Mouse (Mus musculus) gastrocnemius, adult 8-10 months (tissue): Measurements from ENCODE around the gene Slc2a4. TPM values are rescaled to one million over a fixed set of nuclear protein-coding genes. Genes with fewer than 3 reads are reported as not detected.
A peak's percentile ranks its signal among the peaks of the same experiment; 100 is the strongest.
"Not testable (repeated sequence)": the region's sequence is repeated elsewhere in the genome, so short reads cannot be mapped to it uniquely, and the experiment has no call there.

ENCODE experiments used
- DNase-seq, 2 experiments: peaks; one replicate each; pipeline ENCODE4 v3.0.0; 2022; ENCODE audit warnings: low spot score in 2 of 2
- total RNA-seq, 4 experiments: library from RNA; stranded (reverse); gene quantifications; 2 replicates each; pipeline ENCODE4 v1.2.4; 2022

Slc2a4 gene
- total RNA-seq, 4 experiments from 2014 or later, result 397 to 490 (median 424) TPM

DNA sequence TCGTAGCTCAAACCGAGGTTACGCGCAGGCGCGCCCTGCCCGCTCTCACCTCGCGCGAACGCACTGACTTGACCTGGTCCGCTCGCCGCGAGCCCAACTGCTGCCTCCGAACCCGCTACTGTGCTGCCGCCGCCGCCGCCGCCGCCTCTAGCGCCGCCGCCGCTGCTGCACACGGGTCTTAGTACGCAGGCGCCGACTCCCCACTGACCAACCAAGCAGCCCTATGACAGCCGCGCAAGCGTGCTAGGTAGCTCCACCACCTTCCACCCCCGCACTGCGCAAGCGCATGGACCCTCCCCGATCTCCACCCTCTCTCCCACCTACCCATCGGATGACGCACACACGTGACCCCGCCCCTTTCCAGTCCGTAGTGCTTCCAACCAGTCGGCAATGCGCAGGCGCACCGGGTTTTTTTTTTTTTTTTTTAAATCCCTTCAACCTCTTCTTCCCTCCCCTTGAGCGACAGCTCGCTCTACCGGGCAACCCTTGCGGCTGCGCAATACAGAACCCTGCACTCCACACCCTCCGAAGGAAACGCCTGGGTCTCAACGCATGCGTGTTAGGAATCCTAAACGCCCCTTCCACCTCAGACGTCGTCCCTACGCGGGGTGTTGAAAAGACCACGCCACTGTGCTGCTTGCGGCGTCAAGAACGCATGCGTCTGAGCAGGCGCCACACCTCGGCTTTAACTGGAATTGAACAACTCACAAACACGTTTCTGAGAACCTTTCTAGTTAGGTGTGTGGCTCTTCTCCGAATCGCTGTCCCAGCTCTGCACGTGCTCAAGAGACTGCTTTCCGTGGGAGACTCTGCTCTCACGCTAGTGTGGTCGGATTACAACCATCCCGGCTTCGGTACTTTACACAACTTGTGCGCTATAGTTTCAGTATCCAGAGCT is 26.6 kb downstream of the Slc2a4 start, which contains the start of gene Eif5a:
Eif5a (minus strand) TSS at position 845 of the 898 bp plus-strand sequence.
- DNase-seq, result peak; percentile 100

DNA sequence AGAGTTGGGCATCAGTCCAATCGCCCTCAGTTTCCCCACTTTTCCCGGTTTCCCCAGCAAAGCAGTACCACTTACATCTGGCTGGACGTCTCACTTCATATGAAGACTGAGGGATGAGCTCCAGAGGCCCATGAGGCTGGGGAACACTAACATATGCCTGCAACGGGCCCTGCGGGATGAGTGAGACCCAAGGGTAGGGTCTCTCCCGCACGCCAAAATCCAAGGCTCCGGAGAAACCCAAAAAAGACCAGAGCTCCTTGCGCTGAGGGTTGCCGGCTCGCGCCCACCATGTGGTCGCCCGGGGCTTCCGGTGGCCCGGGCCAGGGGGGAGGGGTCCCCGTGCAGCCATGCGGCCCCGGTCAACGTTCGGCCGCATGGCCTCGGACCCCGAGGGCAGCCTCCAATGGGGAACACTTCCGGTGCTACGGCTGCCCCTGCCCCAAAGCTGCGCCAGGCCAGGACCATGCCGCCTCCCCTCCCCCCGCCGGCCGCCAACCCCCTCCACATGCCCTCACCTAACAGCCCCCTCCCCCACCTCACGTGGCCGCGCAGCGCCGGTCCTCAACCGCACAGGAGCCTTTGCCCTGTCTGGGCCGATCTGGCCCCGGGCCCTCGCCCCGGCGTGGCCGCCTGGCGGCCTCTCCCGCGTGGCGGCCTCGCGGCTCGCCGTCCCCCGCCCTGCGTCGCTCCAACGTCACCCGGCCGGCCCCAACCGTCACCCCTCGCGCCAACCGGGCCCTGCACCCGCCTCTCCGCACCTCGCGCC is 27.5 kb downstream of the Slc2a4 start:
- no peak for DNase-seq

DNA sequence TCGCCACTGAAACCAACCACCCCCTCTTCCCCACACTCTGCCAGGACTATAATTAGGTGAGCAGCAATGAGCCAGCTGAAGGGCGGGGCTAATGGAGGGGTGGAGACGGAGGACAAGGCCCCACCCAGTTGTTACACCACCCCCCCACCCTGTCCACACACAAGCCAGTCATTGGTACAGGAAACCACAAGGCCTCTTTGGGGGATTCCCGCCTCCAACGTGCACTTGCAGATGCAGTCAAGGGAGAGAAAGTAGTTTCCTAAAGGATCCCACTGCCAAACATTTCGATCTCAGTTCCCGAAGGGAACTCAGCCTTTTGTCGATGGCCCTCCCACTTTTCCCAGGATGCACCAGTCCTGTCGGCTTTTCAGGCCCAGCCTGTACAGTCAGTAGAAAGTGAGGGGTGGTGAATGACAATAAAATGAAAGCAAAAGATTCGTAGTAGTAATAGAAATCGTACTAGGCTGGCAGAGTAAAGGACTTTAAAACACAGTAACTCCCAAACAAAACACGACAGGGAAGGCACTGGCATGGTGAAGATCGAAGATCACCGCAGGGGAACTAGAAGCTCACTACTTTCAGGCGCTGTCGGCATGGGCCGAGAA is 28.2 kb downstream of the Slc2a4 start:
- DNase-seq, result peak; percentile 75 to 83

DNA sequence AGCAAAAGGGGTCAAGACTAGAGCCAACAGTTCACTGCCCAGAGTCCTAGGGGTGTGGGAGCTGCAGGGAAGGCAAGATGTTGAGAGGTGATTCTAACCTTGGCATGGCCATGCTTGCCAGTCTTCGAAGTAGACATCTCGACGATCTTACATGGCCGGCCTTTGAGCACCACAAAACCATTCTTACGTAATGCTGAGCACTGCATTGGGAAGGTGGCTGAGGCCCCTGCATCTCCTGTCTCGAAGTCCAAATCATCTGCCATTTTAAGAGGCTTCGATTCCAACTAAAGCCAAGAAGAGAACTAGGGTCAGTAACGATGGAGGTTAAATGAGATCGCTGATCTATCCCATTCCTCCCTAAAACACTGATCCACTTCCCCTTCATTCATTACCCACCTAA is 28.9 kb downstream of the Slc2a4 start:
- DNase-seq, result no peak

DNA sequence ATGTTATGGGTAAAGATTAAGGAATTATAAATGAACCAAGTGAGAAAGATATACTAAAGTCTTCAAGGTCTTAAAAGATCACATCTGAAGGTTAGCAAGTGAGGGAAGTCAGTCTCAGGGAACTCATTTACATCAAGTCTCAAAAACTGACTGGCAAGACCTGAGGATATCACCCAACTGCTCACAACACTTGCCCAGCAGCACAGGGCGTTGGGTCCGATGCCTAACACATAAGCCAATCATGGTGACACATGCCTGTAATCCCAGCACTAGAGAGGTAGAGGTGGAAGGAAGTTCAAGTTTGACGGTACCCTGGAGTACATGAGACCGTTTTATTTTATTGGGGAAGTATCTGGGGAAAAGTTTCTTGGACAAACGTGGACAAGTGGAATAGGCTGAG is 29.9 kb downstream of the Slc2a4 start:
- no peak for DNase-seq

DNA sequence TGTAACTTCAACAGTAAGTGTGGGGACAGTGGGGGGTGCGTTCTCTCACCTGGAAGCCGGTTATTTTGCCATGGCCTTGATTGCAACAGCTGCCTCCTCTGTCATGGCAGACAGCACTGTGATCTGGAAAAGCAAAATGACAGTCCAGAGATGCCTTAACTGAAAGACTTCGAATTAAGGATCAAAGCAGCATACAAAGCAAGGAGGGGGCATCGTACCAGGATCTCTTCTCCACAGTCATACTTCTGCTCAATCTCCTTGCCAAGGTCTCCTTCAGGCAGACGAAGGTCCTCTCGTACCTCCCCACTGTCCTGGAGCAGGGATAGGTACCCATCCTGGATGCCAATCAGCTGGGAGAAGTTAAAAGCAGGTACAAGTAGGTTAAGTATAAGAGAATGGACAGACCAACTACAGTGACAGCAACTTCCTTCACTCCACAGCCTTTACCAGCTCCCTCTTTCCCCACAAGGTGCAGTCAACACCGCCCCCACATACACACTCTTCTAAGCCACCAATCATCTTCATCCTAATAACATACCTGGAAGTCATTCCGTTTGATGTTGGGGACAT is 30.5 kb downstream of the Slc2a4 start:
- DNase-seq, result no peak

DNA sequence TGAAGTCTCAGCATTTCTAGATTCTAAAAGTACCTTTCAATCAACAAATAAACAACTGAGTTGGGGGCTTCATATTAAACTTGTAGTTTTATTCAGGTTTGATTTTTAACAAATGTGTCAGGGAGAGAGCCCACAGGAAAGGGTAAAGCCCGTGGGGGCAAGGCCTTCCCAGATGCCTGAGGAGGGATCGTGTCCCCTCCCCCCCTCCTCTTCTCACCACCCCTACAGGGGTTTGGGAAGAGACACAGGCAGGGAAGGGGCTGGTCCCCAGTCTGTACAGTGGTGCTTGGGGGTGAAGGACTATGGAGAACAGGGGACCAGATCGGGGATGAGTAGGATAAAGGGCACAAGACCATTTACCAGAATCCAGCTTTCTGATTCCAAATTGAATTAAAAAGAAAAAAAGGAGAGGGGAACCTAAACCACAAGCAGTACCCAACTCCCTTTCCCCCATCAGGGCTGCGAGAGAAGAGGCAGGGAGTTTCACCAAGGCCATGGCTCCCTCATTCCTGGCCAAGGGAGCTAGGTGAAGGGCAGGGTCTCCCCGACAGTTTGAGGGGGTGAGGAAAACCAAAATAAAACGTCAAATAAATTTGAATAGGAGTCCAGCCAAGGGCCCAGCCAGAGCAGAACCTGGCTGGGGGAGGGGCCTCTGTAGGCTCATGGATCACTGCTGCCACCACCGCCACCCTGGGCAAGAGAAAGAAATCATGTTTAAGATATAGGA is 31.2 kb downstream of the Slc2a4 start:
- DNase-seq, result not testable (repeated sequence)

DNA sequence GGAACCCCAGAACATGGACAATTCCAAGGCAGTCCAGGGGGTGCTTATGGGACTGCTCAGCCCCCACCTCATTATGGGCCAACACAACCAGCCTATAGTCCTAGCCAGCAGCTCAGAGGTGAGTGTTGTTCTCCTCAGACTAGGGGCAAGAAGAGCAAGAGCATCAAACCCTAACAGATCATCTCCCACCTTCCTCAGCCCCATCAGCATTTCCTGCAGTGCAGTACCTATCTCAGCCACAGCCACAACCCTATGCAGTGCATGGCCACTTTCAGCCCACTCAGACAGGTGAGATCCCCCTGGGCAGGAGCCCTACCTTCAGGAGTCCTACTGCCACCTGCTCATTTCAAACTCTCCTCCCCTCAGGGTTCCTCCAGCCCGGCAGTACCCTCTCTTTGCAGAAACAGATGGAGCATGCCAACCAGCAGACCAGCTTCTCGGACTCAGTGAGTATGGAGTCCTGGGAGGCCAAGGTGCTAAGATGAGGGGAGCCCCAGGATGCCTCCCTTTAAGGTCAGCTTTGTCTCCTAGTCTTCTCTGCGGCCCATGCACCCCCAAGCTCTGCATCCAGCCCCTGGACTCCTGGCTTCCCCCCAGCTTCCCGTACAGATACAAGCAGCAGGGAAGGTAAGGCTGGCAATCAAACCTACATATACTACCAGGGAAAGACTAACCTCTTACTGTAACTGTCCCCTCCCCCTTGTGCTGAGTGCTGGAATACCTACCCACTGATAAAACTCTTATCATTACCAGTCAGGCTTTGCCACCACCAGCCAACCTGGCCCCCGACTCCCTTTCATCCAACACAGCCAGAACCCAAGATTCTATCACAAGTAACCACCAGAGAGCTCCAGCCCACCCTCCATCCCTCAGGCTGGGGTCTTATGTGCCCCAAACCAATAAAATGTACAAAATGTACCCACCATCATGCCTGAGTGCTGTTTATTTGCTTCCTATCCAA is 32.0 kb downstream of the Slc2a4 start:
- no peak for DNase-seq

DNA sequence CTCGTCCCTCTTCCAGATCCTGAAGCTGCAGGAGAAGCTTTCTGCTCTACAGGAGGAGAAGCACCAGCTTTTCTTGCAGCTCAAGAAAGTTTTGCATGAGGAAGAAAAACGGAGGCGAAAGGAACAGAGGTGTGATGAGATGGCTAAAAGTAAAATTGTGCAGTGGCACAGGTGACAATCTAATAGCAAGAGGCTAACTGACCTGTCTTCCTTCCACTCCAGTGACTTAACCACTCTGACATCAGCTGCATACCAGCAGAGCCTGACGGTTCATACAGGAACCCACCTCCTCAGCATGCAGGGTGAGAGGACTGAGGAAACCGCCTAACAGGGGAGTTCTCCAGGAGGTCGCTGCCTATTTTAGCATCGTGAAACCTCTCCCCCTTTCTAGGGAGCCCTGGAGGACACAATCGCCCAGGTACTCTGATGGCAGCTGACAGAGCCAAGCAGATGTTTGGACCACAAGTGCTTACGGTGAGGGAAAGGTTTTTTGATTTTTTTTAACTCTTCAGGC is 33.0 kb downstream of the Slc2a4 start:
- DNase-seq, result no peak

DNA sequence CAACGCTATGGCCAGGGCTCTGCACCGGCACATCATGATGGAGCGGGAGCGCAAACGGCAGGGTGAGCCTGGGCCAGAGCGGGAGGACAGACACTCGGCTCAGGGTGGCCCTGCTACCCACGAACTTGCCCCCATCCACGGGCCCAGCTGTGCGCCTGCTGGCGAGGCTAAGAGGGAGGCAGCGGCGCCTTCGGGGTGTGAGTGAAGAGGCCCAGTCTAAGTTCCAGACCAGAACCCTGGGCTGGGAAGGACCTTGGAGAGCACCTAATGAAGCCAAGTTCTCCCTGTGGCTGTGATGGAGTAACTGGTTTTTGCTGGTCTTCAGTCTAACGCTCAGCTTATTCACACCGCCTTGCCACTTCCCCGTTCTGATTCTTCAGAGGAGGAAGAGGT is 33.6 kb downstream of the Slc2a4 start:
- DNase-seq, result no peak

DNA sequence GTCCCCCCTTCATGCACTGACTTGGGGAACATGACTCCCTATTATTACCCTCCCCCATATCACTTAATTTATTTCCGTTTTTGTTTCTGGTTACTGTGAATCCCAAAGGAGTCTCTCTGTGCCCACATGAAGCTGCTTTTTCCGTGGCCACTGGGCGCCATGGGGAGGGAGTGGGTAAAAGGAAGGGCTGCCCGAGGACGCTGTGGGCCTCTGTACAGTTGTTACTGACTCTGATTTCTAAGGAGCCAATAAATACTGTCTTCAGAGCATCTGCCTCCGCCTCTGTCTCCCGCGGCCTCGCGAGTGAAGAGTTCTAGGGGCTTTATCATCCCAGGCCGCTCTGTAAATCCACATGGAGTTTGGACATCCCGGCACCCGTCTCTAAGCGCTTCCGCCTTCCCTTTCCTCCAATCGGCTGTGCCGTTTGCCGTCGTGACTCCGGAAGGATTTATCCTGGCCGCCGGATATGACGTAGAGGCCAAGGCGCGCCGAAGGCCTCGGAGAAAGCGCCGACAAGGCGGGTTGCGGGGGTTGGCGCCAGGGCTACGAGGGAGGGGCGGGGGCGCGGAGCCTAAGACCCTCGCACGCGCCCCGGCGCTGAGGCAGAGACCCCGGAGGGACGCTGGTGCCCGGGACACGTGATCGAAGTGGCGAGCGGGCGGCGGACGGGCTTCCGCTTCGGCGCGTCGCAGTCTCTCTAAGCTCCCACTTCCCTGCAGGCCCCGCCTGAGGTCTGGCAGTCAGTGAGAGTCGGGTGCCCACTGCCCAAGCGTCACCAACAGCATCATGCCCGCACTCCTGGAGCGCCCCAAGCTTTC is 34.2 kb downstream of the Slc2a4 start, which contains the start of gene Gps2:
Gps2 (plus strand) TSS at position 335 of the 818 bp plus-strand sequence.
- DNase-seq, result peak; percentile 78 to 84

DNA sequence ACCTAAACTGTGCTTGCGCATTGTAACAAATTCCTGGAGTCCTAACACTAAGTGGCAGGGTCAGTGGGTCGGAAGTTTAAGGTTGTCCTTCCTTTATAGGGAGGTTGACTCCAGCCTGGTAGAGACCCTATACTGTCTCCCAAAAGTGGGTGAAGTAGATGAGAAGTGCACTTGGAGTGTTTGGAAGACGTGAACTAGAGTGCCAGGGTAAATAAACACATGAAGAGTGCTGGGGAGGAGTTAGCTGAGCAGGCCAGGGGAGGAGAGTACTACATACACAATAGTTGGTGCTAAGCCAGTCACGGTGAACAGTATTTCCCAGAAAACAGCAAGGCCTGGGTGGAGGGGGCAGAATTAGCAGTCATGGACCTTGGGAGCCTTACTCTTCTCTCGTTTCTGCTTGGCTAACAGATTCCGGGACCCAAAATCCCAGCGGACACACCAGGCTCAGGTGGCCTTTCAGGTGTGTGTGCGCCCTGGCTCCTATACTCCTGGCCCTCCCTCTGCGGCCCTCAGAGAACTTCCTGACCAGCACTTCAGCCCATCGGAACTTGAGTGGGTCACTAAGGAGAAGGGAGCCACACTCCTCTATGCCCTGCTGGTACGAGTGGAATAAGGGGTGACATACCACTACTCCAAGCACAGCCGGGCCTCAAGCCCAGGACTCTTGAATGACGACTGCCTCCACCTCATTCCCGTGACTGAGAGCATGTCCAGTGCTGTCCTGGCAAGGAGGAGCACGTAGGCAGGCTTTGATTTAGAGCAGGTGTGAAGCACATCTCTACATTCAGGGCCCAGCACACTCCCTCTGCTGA is 35.1 kb downstream of the Slc2a4 start:
- DNase-seq, result no peak

DNA sequence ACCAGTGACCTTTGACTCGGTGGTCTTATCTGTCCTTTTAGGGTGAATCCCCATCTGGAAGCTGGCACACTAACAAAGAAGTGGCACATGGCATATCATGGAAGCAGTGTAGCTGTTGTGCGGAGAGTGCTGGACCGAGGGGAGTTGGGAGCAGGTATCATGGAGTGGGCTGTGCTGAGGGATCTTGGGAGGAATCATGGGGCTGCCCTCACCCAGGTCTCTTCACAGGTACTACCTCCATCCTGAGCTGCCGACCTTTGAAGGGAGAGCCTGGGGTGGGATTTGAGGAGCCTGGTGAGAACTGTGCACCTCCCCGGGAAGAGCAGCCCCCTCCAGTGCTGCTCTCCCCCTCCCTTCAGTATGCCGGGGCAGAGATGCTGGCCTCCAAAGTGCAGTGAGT is 36.3 kb downstream of the Slc2a4 start:
- no peak for DNase-seq

DNA sequence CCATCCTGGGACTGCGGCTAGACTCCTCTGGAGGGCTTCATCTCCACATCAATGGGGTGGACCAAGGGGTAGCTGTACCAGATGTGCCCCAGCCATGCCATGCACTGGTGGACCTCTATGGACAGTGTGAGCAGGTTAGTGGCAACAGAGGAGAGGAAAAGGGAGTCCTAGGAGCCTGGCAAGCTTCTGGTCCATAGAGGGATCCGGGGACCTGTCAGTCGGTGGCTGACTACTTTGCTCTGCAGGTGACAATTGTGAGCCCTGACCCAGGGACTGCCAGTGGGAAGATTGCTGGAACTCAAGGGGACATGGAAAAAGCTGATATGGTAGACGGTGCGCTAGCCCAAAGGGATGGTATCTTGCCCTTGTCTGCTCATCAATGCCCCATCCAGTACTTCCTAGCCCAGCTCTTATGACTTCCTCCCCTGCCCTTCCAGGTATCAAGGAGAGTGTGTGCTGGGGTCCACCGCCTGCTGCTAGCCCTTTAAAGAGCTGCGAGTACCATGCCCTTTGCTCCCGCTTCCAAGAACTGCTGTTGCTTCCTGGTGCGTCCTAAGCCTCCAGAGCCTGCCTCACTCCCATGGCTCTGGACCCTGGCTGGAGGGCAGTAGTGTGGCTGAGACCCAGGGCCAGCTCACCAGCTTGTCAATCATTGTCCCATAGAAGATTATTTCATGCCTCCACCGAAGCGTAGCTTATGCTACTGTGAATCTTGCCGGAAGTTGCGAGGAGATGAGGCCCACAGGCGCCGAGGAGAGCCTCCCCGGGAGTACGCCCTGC is 37.0 kb downstream of the Slc2a4 start:
- no peak for DNase-seq

DNA sequence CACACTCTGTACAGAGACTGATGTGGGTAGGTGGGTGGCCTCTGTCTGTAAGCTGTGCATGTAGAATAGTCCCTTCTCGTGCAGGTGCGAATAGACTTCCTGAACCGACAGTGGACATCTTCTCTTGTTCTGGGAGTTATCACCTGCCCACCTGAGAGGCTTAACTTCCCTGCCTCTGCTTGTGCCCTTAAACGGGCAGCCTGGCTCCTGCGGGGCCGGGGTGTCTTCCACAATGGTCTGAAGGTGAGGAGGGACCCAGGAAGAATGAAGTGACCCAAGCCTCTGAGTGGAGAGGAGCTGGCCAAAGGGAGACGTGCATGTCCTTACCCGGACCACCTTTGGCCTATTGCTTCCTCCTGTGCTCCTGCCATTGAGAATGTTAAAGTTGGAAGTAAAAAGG is 37.8 kb downstream of the Slc2a4 start:
- no peak for DNase-seq

DNA sequence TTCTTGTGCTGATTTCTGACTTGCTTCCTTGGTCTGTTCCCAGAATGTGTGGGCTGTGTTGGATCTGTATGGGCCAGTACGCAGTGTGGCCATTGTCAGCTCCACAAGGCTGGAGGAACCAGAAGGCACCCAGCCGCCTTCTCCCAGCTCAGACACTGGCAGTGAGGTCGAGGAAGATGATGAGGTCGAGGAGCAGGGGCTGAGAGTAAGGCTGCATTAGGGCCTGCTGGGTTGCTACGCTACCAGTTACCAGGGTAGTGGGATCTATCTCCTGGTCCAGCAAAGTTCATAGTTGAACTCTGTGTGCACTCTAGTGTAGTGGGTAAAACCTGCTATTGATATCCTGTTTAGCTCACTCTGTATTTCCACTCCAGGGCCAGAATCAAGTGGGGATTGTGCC is 38.8 kb downstream of the Slc2a4 start:
- DNase-seq, result no peak

DNA sequence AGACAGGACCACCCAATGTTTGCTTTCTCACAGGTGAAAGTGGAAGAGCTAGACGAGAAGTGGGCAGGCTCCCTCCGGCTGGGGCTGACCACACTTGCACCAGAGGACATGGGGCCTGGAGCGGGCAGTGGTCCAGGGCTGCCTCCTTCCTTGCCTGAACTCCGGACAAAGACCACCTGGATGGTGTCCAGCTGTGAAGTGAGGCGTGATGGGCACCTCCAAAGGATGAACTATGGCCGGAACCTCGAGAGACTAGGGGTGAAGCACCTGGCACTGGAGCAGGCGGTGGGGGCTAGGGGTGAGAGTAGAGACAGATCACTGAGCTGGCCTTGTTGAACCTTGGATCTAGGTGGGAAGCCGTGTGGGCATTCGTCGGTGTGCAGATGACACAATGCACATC is 39.3 kb downstream of the Slc2a4 start:
- DNase-seq, result no peak
